Mouse (Mus musculus) liver, adult (tissue): ENCODE measurements around the gene Rnf150.

Experiments
- GATA4 ChIP-seq: IDR thresholded peaks from 2 replicates; pipeline ENCODE4 v1.6.1; 2014; ENCODE audit warnings: mild to moderate bottlenecking, low read length; ENCODE audit not compliant: insufficient replicate concordance

Rnf150 gene

DNA sequence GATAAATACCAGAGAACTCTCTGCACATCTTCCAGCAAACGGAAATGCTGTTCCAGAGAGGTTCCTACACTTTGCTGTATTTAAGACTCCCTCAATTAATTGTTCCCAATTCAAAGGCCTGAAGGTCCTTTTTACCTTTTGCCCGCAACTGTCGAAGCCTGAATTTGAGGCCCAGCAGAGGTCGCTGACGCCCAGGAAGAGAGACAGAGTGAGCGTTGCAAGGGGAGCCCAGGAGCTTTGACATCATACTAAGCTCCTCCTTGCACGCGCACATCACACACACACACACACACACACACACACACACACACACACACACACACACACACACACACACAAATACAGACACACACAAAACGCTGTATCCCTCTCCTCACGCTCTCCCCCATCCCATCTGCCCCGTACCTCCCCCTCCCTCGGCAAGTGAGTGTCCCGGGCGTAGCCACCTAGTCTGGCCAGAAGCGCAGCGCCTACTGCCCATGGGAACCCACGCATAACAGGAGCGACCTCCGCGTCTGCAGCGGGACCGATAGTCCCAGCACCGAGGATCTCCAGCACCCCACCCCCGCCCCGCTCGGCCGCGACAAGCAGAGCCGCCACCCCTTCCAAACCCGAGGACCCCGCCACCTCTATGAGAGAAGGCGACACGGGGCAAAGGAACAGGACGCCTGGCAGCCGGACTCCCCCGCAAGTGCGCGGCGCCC, at the start of gene Rnf150:
Gene Rnf150, plus strand, starts transcription at position 316 of the 704 bp plus-strand sequence.
- TF ChIP-seq GATA4, result no peak

DNA sequence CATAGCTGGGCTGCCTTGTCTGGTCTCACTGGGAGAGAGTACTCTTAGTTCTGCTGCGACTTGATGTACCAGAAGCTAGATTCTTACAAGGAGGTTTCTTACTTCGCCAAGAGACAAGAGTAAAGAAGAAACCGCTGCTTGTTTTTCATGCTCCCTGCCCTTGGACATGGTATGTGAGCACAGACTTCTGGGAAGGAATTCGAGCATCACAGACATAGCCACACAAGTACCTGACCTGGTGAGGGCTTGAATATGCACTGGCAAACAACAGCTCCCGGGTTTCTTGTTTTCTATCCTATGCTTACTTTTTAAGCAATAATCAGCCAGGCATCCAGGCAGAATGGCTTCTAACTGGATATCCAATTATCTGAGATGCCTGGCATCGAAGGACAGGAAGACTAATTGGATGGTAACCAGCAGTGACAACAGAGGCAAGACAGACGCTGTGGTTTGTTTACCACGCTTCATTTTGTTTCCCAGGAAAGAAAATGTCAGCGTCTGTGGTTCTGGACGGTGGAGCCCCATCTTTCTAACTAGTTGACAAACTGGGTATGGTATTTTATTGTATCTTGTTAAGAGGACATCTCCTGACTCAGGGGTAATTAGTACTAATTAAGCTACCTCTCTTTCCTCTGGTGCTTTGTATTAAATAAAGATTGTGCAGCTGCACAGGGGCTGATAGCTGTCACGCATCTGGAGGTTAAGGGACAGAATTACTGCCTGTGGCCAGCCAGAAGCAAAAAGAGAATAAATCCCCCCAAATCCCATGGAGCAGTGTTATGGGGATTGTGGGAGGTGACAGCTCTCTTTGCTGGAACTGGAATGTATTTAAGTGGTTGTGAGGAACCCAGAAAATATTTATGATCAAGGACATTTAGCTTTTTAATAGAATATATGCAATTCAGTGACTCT, 36.8 kb upstream of the Rnf150 start:
- no peak for TF ChIP-seq GATA4

DNA sequence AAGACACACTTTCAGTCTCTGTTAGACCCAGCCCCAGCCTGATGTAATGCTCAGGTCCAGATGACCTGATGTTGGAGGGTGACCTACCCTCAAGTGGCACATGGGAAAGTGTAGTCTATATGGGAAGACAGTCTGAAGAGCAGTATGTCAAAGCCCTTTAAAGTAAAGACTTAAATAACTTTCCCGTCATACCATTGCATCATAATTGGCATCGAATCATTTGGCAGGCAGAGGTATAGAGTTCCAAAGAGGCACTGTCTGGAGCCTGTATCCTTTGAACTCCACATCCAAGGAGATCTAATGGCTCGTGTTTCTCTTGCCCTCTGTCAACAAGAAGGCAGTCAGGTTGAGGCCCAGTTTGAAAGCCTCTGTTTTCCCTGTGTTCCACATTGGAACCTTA, 22.7 kb upstream of the Rnf150 start:
- no peak for TF ChIP-seq GATA4

DNA sequence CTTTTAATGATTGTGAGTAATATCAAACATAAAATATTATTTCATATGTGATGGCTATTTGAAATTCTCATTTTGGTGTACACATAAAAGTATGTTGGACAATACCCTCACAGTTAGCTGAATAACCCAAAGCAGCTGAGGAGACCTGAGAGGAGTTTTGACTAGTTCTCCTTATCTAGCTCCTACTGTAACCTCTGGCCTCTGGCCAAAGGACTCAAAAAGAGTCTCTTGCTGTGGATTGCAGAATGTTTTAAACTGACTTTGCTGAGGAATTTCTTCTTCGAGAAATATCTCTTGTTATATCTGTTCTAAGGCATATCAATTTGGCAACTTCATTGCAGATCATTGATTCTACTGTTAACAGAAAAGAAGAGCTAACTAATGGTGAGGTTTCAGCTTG, 22.2 kb upstream of the Rnf150 start:
- no peak for TF ChIP-seq GATA4

DNA sequence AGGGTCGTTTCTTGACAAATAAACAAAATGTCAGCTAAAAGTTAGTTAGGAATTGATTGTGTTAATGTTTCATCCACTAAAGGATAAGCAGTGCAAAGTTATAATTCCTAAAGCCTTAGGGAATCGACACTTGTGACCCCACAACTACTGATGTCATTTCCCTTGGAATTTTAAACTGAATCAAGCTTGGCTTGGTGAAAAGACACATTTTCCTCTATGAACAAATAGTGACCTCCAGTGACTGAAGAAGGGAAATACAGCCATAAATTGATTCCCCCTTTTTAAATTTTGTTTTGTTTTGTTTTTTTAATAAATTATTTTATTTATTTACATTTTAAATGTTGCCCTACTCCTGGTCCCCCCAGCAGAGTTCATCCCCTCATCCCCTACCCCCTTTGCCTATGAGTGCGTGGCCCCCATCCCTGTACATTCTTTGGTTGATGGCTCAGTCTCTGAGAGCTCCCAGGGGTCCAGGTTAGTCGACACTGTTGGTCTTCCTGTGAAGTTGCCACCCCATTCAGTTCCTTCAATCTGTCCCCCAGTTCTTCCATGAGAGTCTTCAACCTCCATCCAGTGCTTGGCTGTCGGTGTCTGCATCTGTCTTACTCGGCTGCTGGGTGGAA, 21.5 kb upstream of the Rnf150 start:
- TF ChIP-seq GATA4, result no peak

DNA sequence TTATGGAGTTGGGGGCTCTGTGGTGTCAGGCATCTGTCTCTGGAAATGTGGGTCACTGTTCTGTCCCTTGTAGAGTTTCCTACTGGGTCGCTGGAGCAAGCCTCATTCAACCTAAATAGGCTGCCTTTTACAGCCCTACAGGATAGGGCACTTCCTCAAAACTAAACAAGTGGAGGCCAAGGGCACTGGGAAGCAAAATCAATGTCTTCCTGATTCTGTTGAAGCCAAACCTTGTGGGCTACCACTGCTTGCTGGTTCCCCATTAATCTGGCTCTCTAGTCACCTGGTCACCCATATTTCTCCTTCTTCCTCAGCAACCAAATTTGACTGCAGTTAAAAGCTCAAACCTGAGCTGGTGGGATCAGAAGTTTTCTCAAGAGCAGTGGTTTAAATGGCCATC, 19.5 kb upstream of the Rnf150 start:
- no peak for TF ChIP-seq GATA4

DNA sequence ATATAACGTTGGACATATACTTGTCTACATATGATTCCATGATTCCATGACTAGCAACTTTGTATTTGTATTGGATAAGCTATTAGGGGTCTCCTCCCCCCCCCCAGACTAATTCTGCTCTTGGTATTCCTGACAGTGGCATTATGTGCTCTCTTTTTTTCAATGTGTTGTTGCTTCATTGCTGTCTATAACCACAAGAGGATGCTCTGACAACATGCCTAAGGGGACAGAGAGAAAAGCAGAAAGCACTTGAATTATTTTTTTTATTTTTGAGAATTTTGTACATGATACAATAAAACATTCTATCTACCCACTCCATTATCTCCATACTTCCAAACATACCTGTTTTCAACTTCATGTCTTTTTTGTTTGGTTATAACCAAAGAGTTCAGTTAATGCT, 18.7 kb upstream of the Rnf150 start:
- no peak for TF ChIP-seq GATA4

DNA sequence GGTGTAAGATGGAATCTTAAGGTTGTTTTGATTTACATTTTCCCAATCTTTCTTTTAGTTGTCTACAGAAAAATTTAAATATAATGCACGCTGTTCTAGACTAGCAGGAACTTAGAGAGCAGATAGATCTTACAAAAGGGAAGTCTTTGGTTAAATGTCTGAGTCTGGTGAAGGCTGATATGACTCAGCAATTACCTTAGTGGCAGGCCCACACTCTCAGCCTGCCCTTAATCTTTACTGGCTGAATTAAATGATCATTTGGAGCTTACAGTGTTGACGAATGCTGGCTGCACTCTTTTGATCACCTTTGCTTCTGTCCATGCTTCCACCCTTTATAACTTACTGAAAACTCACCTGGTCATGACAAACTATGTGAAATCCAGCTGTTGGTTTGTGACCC, 17.1 kb upstream of the Rnf150 start:
- TF ChIP-seq GATA4, result no peak

DNA sequence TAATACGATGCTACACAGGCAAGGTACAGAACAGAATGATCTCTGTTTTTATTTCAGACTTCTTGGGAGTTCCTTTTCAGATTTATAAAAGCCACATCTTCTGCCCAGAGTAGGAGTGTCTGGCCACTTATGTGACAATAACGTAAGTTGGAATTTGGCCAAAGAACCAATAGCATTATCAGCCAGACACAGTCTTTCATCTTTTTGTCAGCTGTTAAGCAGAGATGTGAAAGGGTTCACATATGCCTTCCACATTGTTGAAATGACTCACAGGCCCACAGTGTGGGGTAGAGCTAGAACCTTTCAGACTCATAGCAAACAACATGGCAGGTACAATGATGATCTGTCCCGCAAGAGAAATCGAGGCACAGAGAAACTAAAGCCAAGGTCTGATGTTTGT, 16.4 kb upstream of the Rnf150 start:
- no peak for TF ChIP-seq GATA4

DNA sequence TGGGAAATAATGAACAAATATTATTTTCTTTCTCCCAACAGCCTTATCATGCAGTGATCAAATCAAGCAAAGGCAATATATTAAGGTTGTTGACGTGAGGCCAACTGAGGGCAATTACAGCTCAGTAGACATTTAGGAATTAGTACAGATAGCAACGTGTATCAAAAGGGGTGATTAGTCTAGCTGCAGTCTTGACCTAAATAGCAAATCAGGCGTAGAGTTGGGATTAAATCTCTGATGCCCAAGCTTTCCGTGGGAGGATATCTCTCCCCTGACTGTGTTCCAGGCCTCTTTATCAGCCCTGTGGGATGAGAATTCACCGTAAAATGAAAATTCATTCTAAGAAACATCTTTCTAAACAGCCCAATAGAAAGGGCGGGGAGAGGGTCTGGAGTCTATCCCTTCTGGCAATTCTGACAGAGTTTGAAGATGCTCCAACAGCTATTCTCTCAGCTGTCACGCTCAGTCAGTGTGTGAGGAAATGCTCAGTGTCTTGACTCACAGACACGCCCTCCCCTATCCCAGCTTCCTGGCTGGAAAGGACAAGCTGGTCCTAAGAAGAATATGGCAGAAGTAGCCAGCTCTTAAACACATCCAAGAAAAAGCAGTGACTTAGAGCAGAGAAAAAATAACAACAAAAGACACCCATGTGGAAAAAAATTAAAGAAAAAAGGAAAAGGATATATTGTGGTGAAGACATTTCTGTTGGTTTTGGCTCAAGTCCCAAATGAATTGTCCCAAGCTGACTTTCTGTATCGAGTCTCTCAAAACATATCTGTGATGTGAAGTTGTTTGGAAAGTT, 4.4 kb upstream of the Rnf150 start:
- TF ChIP-seq GATA4, result no peak

DNA sequence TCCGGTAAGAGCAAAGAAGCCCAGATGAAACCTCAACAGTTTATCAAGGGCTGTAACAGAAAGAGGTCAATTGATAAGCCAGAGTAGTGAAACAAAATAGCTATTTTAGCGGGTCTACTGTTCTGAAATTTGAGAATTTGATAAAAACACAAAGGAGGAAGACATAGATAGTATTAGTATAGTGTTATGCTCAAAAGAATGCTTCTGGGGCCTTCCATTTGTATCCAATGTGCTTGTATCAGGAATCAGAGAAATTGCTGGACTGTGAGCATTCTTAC, 3.9 kb upstream of the Rnf150 start:
- TF ChIP-seq GATA4, result no peak

DNA sequence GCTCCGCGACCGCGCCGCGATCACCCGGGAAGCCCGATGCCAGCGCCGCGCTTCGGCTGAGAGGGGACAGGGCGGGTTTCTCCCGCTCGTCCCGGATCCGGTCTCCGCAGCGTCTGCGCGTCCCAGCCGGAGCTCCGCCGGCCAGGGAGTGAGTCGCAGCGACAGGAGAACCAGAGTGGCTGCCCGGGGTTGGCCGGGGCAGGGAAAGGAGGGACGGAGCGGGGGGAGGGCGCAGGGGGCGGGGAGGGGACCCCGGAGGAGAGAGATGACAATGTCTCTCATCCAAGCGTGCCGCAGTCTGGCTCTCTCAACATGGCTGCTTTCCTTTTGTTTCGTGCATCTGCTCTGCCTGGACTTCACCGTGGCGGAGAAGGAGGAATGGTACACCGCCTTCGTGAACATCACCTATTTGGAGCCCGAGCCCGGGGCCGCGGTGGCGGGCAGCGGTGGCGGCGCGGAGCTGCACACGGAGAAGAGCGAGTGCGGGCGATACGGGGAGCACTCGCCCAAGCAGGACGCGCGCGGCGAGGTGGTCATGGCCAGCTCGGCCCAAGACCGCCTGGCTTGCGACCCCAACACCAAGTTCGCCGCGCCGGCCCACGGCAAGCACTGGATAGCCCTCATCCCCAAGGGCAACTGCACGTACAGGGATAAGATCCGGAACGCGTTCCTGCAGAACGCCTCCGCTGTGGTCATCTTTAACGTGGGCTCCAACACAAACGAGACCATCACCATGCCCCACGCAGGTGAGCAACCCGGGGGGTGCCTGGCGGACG, 777 bp downstream of the Rnf150 start:
- no peak for TF ChIP-seq GATA4

DNA sequence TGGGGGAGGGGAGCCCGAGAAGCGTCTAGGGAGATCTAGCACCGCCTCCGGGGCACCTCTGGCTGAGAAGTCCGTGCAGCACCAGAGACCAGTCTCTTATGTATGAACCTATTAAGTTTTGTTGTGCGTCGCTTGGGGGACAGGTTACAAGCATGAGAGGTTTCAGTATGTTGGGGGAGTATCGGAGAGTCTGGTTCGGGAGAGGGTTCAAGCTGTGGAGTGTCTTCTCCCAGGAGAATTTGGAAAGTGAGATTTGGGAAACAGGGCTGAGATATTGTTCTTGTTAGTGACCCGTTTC, 1.3 kb downstream of the Rnf150 start:
- TF ChIP-seq GATA4, result no peak

DNA sequence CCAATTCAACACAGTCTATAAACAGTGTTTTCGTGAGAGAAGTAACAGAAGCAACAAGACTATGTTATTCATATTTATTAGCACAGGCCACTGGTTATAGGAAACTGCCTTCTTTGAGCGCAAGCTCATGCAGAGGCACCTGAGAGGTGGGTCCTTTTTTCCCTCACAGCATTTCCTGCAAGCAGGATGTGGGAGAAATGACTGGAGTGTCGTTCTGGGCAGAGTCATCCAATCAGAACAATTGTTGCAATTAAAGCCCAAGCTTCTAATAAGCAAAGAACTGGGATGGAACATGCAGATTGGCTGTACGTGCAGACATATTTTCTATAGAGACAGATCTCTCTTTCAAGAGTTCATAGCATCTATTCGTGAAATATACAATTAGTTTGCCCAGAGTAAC, 2.1 kb downstream of the Rnf150 start:
- no peak for TF ChIP-seq GATA4

DNA sequence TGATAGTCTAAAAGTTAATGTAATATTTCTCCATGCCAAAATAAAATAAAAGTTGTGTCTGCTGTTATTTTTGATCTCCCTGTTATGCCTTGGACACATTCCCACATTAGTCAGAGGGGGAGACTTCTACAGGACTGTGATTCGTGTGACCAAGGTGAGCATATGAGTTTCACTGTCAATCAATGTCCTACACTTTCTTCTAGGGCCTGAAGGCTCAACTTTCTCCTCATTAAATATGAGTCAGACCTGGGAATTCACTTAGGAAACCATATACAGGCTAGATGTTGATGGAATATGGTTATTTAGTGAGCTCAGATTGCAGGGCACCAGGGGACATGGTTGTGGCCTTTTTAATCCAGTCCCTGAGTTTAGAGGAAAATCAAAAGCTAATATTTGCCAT, 3.1 kb downstream of the Rnf150 start:
- TF ChIP-seq GATA4, result no peak
